Mouse (Mus musculus) cortical plate, adult 2 months (tissue): ENCODE data around the gene Tmem94.

Source experiments
- CTCF ChIP-seq: fragments of 200-500 bp; IDR thresholded peaks from 2 replicates; pipeline ENCODE4 v1.5.1; 2011; ENCODE audit warnings: mild to moderate bottlenecking, control low read depth, low read length; ENCODE audit not compliant: insufficient read depth; ENCODE audit errors: extremely low read depth
- POLR2A ChIP-seq: fragments of 200-500 bp; IDR thresholded peaks from 2 replicates; pipeline ENCODE4 v1.6.1; 2011; ENCODE audit warnings: mild to moderate bottlenecking, low read length, control low read depth; ENCODE audit not compliant: insufficient read depth; ENCODE audit errors: extremely low read depth

DNA sequence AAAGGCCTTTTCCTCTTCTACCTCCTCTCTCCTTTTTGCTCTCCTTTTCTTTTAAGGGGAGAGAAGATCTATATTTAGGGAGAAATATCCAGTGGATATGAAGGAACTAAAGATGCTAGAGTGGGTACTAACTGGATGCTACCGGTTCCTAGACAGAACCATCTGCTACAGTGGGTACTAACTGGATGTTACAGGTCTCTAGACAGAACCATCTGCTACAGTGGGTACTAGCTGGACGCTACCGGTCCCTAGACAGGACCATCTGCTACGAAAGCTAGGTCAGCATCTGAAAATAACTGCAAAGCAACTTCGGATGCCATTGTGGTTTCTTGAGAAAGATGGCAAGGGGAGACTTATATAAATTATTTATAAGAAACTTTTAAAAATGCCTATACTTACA lies 15.4 kb upstream of the Tmem94 start:
- TF ChIP-seq POLR2A, result no peak
- TF ChIP-seq CTCF, result no peak
